Mouse (Mus musculus): Measurements from ENCODE around the gene Ulk4.
A peak's percentile ranks its signal among the peaks of the same experiment; 100 is the strongest.
"Not testable (repeated sequence)": the region's sequence is repeated elsewhere in the genome, so short reads cannot be mapped to it uniquely, and the experiment has no call there.

Gene Ulk4

GRCm38 (mm10) chr9:120933886-120934758, 342.9 kb downstream of the Ulk4 start:
- no peak for DNase-seq (ENCODE audit: low spot score)

- no peak for DNase-seq (ENCODE audit: low spot score)
Measured at GRCm38 (mm10) chr9:120933587-120933885, 343.5 kb downstream of the Ulk4 start.

GRCm38 (mm10) chr9:120932797-120933586, 344.0 kb downstream of the Ulk4 start:
- DNase-seq (ENCODE audit: low spot score) = peak; percentile 90

DNA sequence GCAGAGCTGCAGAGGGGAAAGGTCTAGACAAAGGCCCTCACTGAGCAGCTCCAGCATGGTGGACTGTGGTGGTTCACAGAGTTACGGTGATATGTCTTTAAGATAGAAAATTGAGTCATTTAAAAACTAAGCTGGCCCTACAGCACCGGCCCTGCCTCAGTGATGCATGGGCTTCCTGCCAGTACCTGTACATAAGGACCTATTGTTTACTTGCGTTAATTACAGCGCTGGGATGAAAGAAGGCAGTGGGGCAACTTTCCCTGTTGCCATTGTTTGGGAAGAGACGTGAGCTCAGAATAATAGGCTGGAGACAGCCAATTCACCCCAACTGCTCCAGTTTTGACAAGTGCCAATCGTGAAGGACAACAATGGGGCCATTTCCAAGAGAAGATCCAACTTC, 344.6 kb downstream of the Ulk4 start:
- no peak for DNase-seq (ENCODE audit: low spot score)

GRCm38 (mm10) chr9:120930811-120931210, 346.2 kb downstream of the Ulk4 start:
- no peak for DNase-seq (ENCODE audit: low spot score)

DNA sequence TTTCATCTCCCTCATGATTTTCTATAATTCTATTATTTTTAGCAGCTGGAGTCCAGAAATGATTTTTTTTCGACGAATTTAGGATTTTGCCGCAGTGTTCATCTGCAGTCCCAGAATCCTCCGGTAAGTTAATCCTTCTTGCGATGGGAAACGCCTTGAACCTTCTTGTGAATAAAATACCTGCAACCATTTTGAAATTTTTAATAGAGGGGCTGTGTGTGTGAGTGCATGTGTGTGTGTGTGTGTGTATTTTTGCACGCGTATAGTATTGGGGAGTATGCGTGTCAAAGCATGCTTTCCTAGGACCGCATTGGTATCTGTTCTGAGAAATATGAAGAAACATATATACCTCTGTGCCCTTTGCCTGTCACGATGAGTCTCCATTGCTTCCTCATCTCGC, 347.0 kb downstream of the Ulk4 start:
- DNase-seq (ENCODE audit: low spot score) = no peak

- no peak for DNase-seq (ENCODE audit: low spot score)
Measured at GRCm38 (mm10) chr9:120929081-120929480, 347.9 kb downstream of the Ulk4 start, which contains the start of gene Ctnnb1. Ctnnb1 (plus strand) TSS chr9:120929216.

DNA sequence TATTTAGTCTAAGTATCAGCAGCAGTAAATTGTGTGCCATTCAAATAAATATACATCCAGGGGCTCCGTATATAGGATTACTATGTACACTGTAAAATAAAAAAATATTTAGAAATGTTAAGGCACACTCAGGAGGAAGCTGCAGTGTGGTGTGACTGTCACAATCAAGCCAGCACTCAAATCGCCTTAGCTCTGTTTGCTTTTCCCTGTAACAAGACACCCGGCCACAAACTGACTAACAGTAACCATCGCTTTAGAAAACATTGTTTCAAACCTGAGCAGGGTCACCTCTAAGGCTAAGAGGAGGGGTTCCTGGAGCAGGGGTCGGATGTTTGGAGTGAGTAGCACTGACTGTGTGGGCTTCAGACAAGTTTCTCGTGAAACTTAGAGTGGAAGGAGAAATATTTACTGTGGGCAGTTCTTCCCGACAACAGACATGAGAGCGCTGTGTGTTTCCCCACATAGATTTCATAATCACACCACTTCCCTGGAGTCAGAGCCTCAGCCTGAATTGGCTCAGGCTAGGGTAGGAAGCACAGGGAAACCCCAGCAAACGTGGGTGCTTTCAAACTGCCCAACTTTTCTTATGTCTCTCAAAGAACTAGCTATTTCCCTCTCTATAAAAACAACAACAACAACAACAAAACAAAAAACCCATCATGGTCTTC, 349.9 kb downstream of the Ulk4 start:
- no peak for DNase-seq (ENCODE audit: low spot score)

- DNase-seq (ENCODE audit: low spot score) = no peak
Measured at GRCm38 (mm10) chr9:120926126-120926525, 350.9 kb downstream of the Ulk4 start.

DNA sequence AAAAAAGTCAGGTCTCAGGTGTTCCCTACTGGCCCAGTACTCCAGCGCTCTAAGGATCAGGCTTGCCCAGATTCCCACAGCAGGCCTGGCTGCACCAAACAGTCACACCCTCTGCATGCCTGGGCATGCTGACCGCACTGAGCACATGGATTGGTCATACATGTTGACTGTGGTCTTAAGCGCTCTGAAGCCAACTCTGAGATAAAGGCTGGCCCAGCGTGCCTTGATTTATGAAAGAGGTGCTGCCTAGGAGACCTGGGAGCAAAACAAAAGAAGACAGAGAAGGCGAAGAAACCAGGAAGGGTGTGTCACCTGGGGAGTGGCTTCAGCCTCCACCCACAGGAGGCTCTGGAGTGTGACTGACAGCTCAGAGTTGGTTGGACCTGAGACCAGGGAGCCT, 357.9 kb downstream of the Ulk4 start:
- DNase-seq (ENCODE audit: low spot score) = no peak

- DNase-seq (ENCODE audit: low spot score) = no peak
Measured at GRCm38 (mm10) chr9:120918642-120919041, 358.4 kb downstream of the Ulk4 start.

- DNase-seq (ENCODE audit: low spot score) = no peak
Measured at GRCm38 (mm10) chr9:120918211-120918610, 358.8 kb downstream of the Ulk4 start.

GRCm38 (mm10) chr9:120917619-120918018, 359.4 kb downstream of the Ulk4 start:
- DNase-seq (ENCODE audit: low spot score) = not testable (repeated sequence)

- DNase-seq (ENCODE audit: low spot score) = no peak
Measured at GRCm38 (mm10) chr9:120914877-120915459, 362.0 kb downstream of the Ulk4 start.

- DNase-seq (ENCODE audit: low spot score) = no peak
Measured at GRCm38 (mm10) chr9:120914429-120914828, 362.6 kb downstream of the Ulk4 start.

DNA sequence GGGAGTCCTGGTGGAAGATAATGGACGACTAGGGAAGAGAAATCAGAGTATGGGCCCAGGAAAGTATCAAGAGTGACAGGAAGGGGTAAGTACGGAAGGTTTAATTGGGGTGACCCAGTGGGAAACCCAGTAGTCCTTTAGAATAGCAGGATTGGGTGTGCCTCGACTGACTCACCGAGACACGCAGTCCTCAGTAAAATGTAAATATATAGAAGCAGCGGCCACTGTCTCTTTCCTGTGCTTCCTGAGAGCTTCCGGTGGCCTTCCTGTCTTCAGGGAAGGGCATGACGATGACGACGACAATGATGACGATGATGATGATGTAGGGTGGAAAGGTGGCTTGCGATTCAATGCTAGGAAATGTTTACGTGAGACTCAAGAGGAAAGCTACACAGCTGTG, 363.8 kb downstream of the Ulk4 start:
- no peak for DNase-seq (ENCODE audit: low spot score)

- DNase-seq (ENCODE audit: low spot score) = no peak
Measured at GRCm38 (mm10) chr9:120908461-120908860, 368.5 kb downstream of the Ulk4 start.
